Mouse (Mus musculus): ENCODE measurements around the gene Best2. TPM values are rescaled to one million over a fixed set of nuclear protein-coding genes. Genes with fewer than 3 reads are reported as not detected.

The Best2 gene
- polyA plus RNA-seq (2016; fragmentation: Nextera tagmentation; extraction: Ambion mirVana), result not detected in 2 replicates

- 51% methylated on average over 2 of the region's 2 CpGs for WGBS
- Histone ChIP-seq H3K36me3 (peaks cover 28% of the 10 kb centered on the region), H3K4me3 (peak within 1 kb of the TSS; percentile 49), H3K4me1 (replicated peaks) (peaks cover 18% of the 10 kb centered on the region), H3K27ac (peak within 1 kb of the TSS; percentile 53; the same call in 1 of the 2 replicates), H3K27me3 (ENCODE audit: insufficient read depth, poor library complexity, severe bottlenecking) (peaks cover 59% of the 10 kb centered on the region), H3K9me3 (no peaks in the 10 kb centered on the region)
- DNase-seq (ENCODE audit: low spot score), result no peak
These were observed at the start of gene Best2 for GRCm38 (mm10) chr8:85014431-85014830. Best2 (minus strand) TSS chr8:85014531.

- 95% methylated on average over 4 of the region's 4 CpGs for WGBS
- Histone ChIP-seq H3K27me3 (ENCODE audit: insufficient read depth, poor library complexity, severe bottlenecking) (no peaks in the 10 kb centered on the region), H3K4me1 (replicated peaks) (peaks cover 22% of the 10 kb centered on the region), H3K27ac (no peak overlapping the region), H3K36me3 (peaks cover 55% of the 10 kb centered on the region), H3K4me3 (no peak overlapping the region), H3K9me3 (no peaks in the 10 kb centered on the region)
- no peak for DNase-seq (ENCODE audit: low spot score)
These were observed 48.3 kb upstream of the Best2 start for GRCm38 (mm10) chr8:85062603-85063002.

- Histone ChIP-seq H3K36me3 (peaks cover 49% of the 10 kb centered on the region), H3K27me3 (ENCODE audit: insufficient read depth, poor library complexity, severe bottlenecking) (no peaks in the 10 kb centered on the region), H3K4me1 (replicated peaks) (peaks cover 21% of the 10 kb centered on the region), H3K27ac (peak within 1 kb of the TSS; percentile 80), H3K4me3 (peak within 1 kb of the TSS; percentile 93), H3K9me3 (no peaks in the 10 kb centered on the region)
- WGBS, result under 1% methylated on average over 53 of the region's 53 CpGs
- DNase-seq (ENCODE audit: low spot score), result peak; percentile 92
These were observed 45.7 kb upstream of the Best2 start, which contains the start of gene Fbxw9 for GRCm38 (mm10) chr8:85059879-85060616. Fbxw9 (plus strand) TSS chr8:85060055.

GRCm38 (mm10) chr8:85057367-85057766 is 43.0 kb upstream of the Best2 start:
- Histone ChIP-seq H3K9me3 (no peaks in the 10 kb centered on the region), H3K36me3 (peaks cover 55% of the 10 kb centered on the region), H3K4me3 (no peak overlapping the region), H3K27ac (no peak overlapping the region), H3K27me3 (ENCODE audit: insufficient read depth, poor library complexity, severe bottlenecking) (no peaks in the 10 kb centered on the region), H3K4me1 (replicated peaks) (peaks cover 21% of the 10 kb centered on the region)
- no peak for DNase-seq (ENCODE audit: low spot score)
- 85% methylated on average over 7 of the region's 7 CpGs for whole genome bisulfite sequencing

GRCm38 (mm10) chr8:85043619-85044018 is 29.3 kb upstream of the Best2 start:
- Histone ChIP-seq H3K4me3 (no peak overlapping the region), H3K4me1 (replicated peaks) (peaks cover 5% of the 10 kb centered on the region), H3K27me3 (ENCODE audit: insufficient read depth, poor library complexity, severe bottlenecking) (no peaks in the 10 kb centered on the region), H3K27ac (no peak overlapping the region), H3K9me3 (no peaks in the 10 kb centered on the region), H3K36me3 (peaks cover 92% of the 10 kb centered on the region)
- WGBS, result 94% methylated on average over 6 of the region's 6 CpGs
- no peak for DNase-seq (ENCODE audit: low spot score)

GRCm38 (mm10) chr8:85037681-85038531 is 23.6 kb upstream of the Best2 start:
- H3K4me1 ChIP-seq (replicated peaks), result peaks cover 33% of the 10 kb centered on the region
- WGBS, result under 1% methylated on average over 57 of the region's 57 CpGs
- peak; percentile 55 for DNase-seq (ENCODE audit: low spot score)
- H3K9me3 ChIP-seq, result no peaks in the 10 kb centered on the region
- H3K4me3 ChIP-seq, result peak overlapping the region; percentile 92
- H3K36me3 ChIP-seq, result peaks cover 49% of the 10 kb centered on the region
- no peaks in the 10 kb centered on the region for H3K27me3 ChIP-seq (ENCODE audit: insufficient read depth, poor library complexity, severe bottlenecking)
- H3K27ac ChIP-seq, result peak overlapping the region; percentile 99

GRCm38 (mm10) chr8:85037366-85037680 is 23.0 kb upstream of the Best2 start:
- peaks cover 49% of the 10 kb centered on the region for H3K36me3 ChIP-seq
- H3K27ac ChIP-seq, result peak overlapping the region; percentile 99
- no peaks in the 10 kb centered on the region for H3K27me3 ChIP-seq (ENCODE audit: insufficient read depth, poor library complexity, severe bottlenecking)
- peaks cover 33% of the 10 kb centered on the region for H3K4me1 ChIP-seq (replicated peaks)
- DNase-seq (ENCODE audit: low spot score), result no peak
- WGBS, result under 1% methylated on average over 14 of the region's 14 CpGs
- H3K9me3 ChIP-seq, result no peaks in the 10 kb centered on the region
- H3K4me3 ChIP-seq, result peak overlapping the region; percentile 92

GRCm38 (mm10) chr8:85036718-85037365 is 22.5 kb upstream of the Best2 start, which contains the start of gene Tnpo2:
Tnpo2 (plus strand) TSS chr8:85036915.
- H3K4me1 ChIP-seq (replicated peaks), result peaks cover 33% of the 10 kb centered on the region
- H3K9me3 ChIP-seq, result no peaks in the 10 kb centered on the region
- WGBS, result under 1% methylated on average over 59 of the region's 59 CpGs
- DNase-seq (ENCODE audit: low spot score), result peak; percentile 90
- peaks cover 49% of the 10 kb centered on the region for H3K36me3 ChIP-seq
- H3K4me3 ChIP-seq, result peak within 1 kb of the TSS; percentile 92
- H3K27ac ChIP-seq, result peak within 1 kb of the TSS; percentile 99
- no peaks in the 10 kb centered on the region for H3K27me3 ChIP-seq (ENCODE audit: insufficient read depth, poor library complexity, severe bottlenecking)

- H3K4me3 ChIP-seq, result peak overlapping the region; percentile 92
- no peak for DNase-seq (ENCODE audit: low spot score)
- no peaks in the 10 kb centered on the region for H3K27me3 ChIP-seq (ENCODE audit: insufficient read depth, poor library complexity, severe bottlenecking)
- H3K36me3 ChIP-seq, result peaks cover 49% of the 10 kb centered on the region
- peaks cover 33% of the 10 kb centered on the region for H3K4me1 ChIP-seq (replicated peaks)
- no peaks in the 10 kb centered on the region for H3K9me3 ChIP-seq
- H3K27ac ChIP-seq, result peak overlapping the region; percentile 99
- WGBS, result under 1% methylated on average over 9 of the region's 9 CpGs
These were observed 22.0 kb upstream of the Best2 start for GRCm38 (mm10) chr8:85036381-85036717.

- H3K27ac ChIP-seq, result peak overlapping the region; percentile 99
- H3K27me3 ChIP-seq (ENCODE audit: insufficient read depth, poor library complexity, severe bottlenecking), result no peaks in the 10 kb centered on the region
- peak overlapping the region; percentile 92 for H3K4me3 ChIP-seq
- peaks cover 33% of the 10 kb centered on the region for H3K4me1 ChIP-seq (replicated peaks)
- H3K9me3 ChIP-seq, result no peaks in the 10 kb centered on the region
- peaks cover 48% of the 10 kb centered on the region for H3K36me3 ChIP-seq
- peak; percentile 32 for DNase-seq (ENCODE audit: low spot score)
- 1% methylated on average over 15 of the region's 15 CpGs for WGBS
These were observed 21.5 kb upstream of the Best2 start for GRCm38 (mm10) chr8:85035728-85036310.

- 7% methylated on average over 12 of the region's 12 CpGs for WGBS
- no peaks in the 10 kb centered on the region for H3K9me3 ChIP-seq
- H3K36me3 ChIP-seq, result peaks cover 48% of the 10 kb centered on the region
- H3K27ac ChIP-seq, result peak overlapping the region; percentile 99
- H3K4me1 ChIP-seq (replicated peaks), result peaks cover 33% of the 10 kb centered on the region
- H3K4me3 ChIP-seq, result peak overlapping the region; percentile 92
- no peak for DNase-seq (ENCODE audit: low spot score)
- H3K27me3 ChIP-seq (ENCODE audit: insufficient read depth, poor library complexity, severe bottlenecking), result no peaks in the 10 kb centered on the region
These were observed 20.9 kb upstream of the Best2 start for GRCm38 (mm10) chr8:85035165-85035727.

GRCm38 (mm10) chr8:85034764-85035163 is 20.4 kb upstream of the Best2 start:
- Histone ChIP-seq H3K27ac (peak overlapping the region; percentile 99; the same call in 1 of the 2 replicates), H3K4me1 (replicated peaks) (peaks cover 33% of the 10 kb centered on the region), H3K36me3 (peaks cover 48% of the 10 kb centered on the region), H3K9me3 (no peaks in the 10 kb centered on the region), H3K27me3 (ENCODE audit: insufficient read depth, poor library complexity, severe bottlenecking) (no peaks in the 10 kb centered on the region), H3K4me3 (peak overlapping the region; percentile 92)
- DNase-seq (ENCODE audit: low spot score), result peak; percentile 78
- 3% methylated on average over 13 of the region's 13 CpGs for WGBS
